Mouse (Mus musculus): ENCODE data around the gene Slc38a3. TPM values are rescaled to one million over a fixed set of nuclear protein-coding genes. Genes with fewer than 3 reads are reported as not detected.

The Slc38a3 gene
- polyA plus RNA-seq, 1 experiment from 2014 or later, result 55.0 TPM

GRCm38 (mm10) chr9:107674609-107675429 lies 5.5 kb upstream of the Slc38a3 start:
- H3K36me3 ChIP-seq (ENCODE audit: control insufficient read depth, insufficient read depth, low read length), result no peaks in the 10 kb centered on the region
- no peak for ATAC-seq
- peaks cover 8% of the 10 kb centered on the region for H3K4me1 ChIP-seq (ENCODE audit: control insufficient read depth, insufficient read depth, low read depth, low read length)
- 60% methylated on average over 9 of the region's 9 CpGs for WGBS
- peaks cover 17% of the 10 kb centered on the region for H3K27me3 ChIP-seq (replicated peaks; ENCODE audit: control insufficient read depth, insufficient read depth, low read length)
- H3K27ac ChIP-seq (ENCODE audit: low read depth, low read length), result no peak overlapping the region
- no peak overlapping the region for H3K9ac ChIP-seq (ENCODE audit: low read depth, low read length)
- no peak overlapping the region for H3K4me3 ChIP-seq (ENCODE audit: low read length)
- no peak overlapping the region for H3K4me2 ChIP-seq (ENCODE audit: low read length)
- H3K9me3 ChIP-seq (ENCODE audit: control insufficient read depth, low read length), result no peaks in the 10 kb centered on the region

DNA sequence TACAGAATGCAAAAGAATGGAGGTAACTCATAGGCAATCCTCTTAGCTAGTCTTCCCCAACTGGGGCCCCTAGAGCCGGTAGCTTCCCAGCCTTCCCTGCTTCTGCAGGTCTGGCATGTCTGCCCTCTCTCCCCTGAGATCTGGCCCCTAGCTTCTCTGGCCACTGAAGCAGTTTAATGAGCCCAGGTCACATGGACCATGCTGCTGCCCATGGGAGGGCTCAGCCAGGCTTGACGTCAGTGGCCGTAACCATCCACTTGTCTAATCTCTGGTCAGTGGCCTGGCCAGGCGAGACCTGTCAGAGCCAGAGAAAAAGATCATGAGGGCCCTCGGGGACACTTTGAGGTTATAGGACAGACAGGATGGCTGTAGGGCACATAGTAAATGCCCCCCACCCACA lies 929 bp upstream of the Slc38a3 start:
- Histone ChIP-seq H3K27ac (ENCODE audit: low read depth, low read length) (no peak overlapping the region), H3K27me3 (replicated peaks; ENCODE audit: control insufficient read depth, insufficient read depth, low read length) (peaks cover 18% of the 10 kb centered on the region), H3K9ac (ENCODE audit: low read depth, low read length) (no peak overlapping the region), H3K9me3 (ENCODE audit: control insufficient read depth, low read length) (no peaks in the 10 kb centered on the region), H3K36me3 (ENCODE audit: control insufficient read depth, insufficient read depth, low read length) (no peaks in the 10 kb centered on the region), H3K4me2 (ENCODE audit: low read length) (no peak overlapping the region), H3K4me3 (ENCODE audit: low read length) (no peak overlapping the region), H3K4me1 (ENCODE audit: control insufficient read depth, insufficient read depth, low read depth, low read length) (peaks cover 22% of the 10 kb centered on the region)
- no peak for ATAC-seq
- WGBS, result 66% methylated on average over 5 of the region's 5 CpGs

GRCm38 (mm10) chr9:107668916-107669315 lies 414 bp downstream of the Slc38a3 start:
- peaks cover 9% of the 10 kb centered on the region for H3K27me3 ChIP-seq (replicated peaks; ENCODE audit: control insufficient read depth, insufficient read depth, low read length)
- no peaks in the 10 kb centered on the region for H3K36me3 ChIP-seq (ENCODE audit: control insufficient read depth, insufficient read depth, low read length)
- H3K27ac ChIP-seq (ENCODE audit: low read depth, low read length), result no peak overlapping the region
- peaks cover 22% of the 10 kb centered on the region for H3K4me1 ChIP-seq (ENCODE audit: control insufficient read depth, insufficient read depth, low read depth, low read length)
- H3K4me2 ChIP-seq (ENCODE audit: low read length), result no peak overlapping the region
- H3K9ac ChIP-seq (ENCODE audit: low read depth, low read length), result no peak overlapping the region
- ATAC-seq, result no peak
- no peak overlapping the region for H3K4me3 ChIP-seq (ENCODE audit: low read length)
- no peaks in the 10 kb centered on the region for H3K9me3 ChIP-seq (ENCODE audit: control insufficient read depth, low read length)
- WGBS, result 62% methylated on average over 3 of the region's 3 CpGs

- Histone ChIP-seq H3K36me3 (ENCODE audit: control insufficient read depth, insufficient read depth, low read length) (no peaks in the 10 kb centered on the region), H3K27ac (ENCODE audit: low read depth, low read length) (no peak overlapping the region), H3K9me3 (ENCODE audit: control insufficient read depth, low read length) (no peaks in the 10 kb centered on the region), H3K4me2 (ENCODE audit: low read length) (no peak overlapping the region), H3K27me3 (replicated peaks; ENCODE audit: control insufficient read depth, insufficient read depth, low read length) (peaks cover 9% of the 10 kb centered on the region), H3K4me3 (ENCODE audit: low read length) (no peak overlapping the region), H3K9ac (ENCODE audit: low read depth, low read length) (no peak overlapping the region), H3K4me1 (ENCODE audit: control insufficient read depth, insufficient read depth, low read depth, low read length) (peaks cover 26% of the 10 kb centered on the region)
- 50% methylated on average over 8 of the region's 8 CpGs for WGBS
- ATAC-seq, result no peak
Observed at GRCm38 (mm10) chr9:107668011-107668410, 1.3 kb downstream of the Slc38a3 start.

- peak overlapping the region; percentile 73 for H3K4me2 ChIP-seq (ENCODE audit: low read length)
- H3K4me1 ChIP-seq (ENCODE audit: control insufficient read depth, insufficient read depth, low read depth, low read length), result peaks cover 29% of the 10 kb centered on the region
- H3K27me3 ChIP-seq (replicated peaks; ENCODE audit: control insufficient read depth, insufficient read depth, low read length), result peaks cover 9% of the 10 kb centered on the region
- peak overlapping the region; percentile 70 for H3K9ac ChIP-seq (ENCODE audit: low read depth, low read length)
- H3K4me3 ChIP-seq (ENCODE audit: low read length), result peak overlapping the region; percentile 50
- WGBS, result under 1% methylated on average over 24 of the region's 24 CpGs
- peak overlapping the region; percentile 60 for H3K27ac ChIP-seq (ENCODE audit: low read depth, low read length)
- H3K36me3 ChIP-seq (ENCODE audit: control insufficient read depth, insufficient read depth, low read length), result no peaks in the 10 kb centered on the region
- H3K9me3 ChIP-seq (ENCODE audit: control insufficient read depth, low read length), result no peaks in the 10 kb centered on the region
- peak; percentile 81 for ATAC-seq
Observed at GRCm38 (mm10) chr9:107667219-107667618, 2.1 kb downstream of the Slc38a3 start.

GRCm38 (mm10) chr9:107666751-107667205 lies 2.6 kb downstream of the Slc38a3 start:
- Histone ChIP-seq H3K9ac (ENCODE audit: low read depth, low read length) (peak overlapping the region; percentile 70), H3K9me3 (ENCODE audit: control insufficient read depth, low read length) (no peaks in the 10 kb centered on the region), H3K36me3 (ENCODE audit: control insufficient read depth, insufficient read depth, low read length) (no peaks in the 10 kb centered on the region), H3K4me1 (ENCODE audit: control insufficient read depth, insufficient read depth, low read depth, low read length) (peaks cover 29% of the 10 kb centered on the region), H3K4me3 (ENCODE audit: low read length) (peak overlapping the region; percentile 50), H3K27me3 (replicated peaks; ENCODE audit: control insufficient read depth, insufficient read depth, low read length) (peaks cover 9% of the 10 kb centered on the region), H3K27ac (ENCODE audit: low read depth, low read length) (peak overlapping the region; percentile 60), H3K4me2 (ENCODE audit: low read length) (peak overlapping the region; percentile 73)
- 1% methylated on average over 30 of the region's 30 CpGs for WGBS
- no peak; the same call in 1 of the 2 replicates for ATAC-seq

GRCm38 (mm10) chr9:107665308-107665707 lies 4.0 kb downstream of the Slc38a3 start:
- peak overlapping the region; percentile 50 for H3K4me3 ChIP-seq (ENCODE audit: low read length)
- H3K27me3 ChIP-seq (replicated peaks; ENCODE audit: control insufficient read depth, insufficient read depth, low read length), result peaks cover 9% of the 10 kb centered on the region
- peak overlapping the region; percentile 15; the same call in 1 of the 2 replicates for H3K27ac ChIP-seq (ENCODE audit: low read depth, low read length)
- no peak overlapping the region for H3K9ac ChIP-seq (ENCODE audit: low read depth, low read length)
- H3K36me3 ChIP-seq (ENCODE audit: control insufficient read depth, insufficient read depth, low read length), result no peaks in the 10 kb centered on the region
- 83% methylated on average over 7 of the region's 7 CpGs for WGBS
- H3K4me2 ChIP-seq (ENCODE audit: low read length), result peak overlapping the region; percentile 73
- H3K9me3 ChIP-seq (ENCODE audit: control insufficient read depth, low read length), result no peaks in the 10 kb centered on the region
- H3K4me1 ChIP-seq (ENCODE audit: control insufficient read depth, insufficient read depth, low read depth, low read length), result peaks cover 35% of the 10 kb centered on the region
- no peak for ATAC-seq

GRCm38 (mm10) chr9:107663525-107663924 lies 5.8 kb downstream of the Slc38a3 start:
- WGBS, result 35% methylated on average over 9 of the region's 9 CpGs
- Histone ChIP-seq H3K4me2 (ENCODE audit: low read length) (peak overlapping the region; percentile 38), H3K9me3 (ENCODE audit: control insufficient read depth, low read length) (no peaks in the 10 kb centered on the region), H3K27ac (ENCODE audit: low read depth, low read length) (peak overlapping the region; percentile 19), H3K4me1 (ENCODE audit: control insufficient read depth, insufficient read depth, low read depth, low read length) (peaks cover 34% of the 10 kb centered on the region), H3K27me3 (replicated peaks; ENCODE audit: control insufficient read depth, insufficient read depth, low read length) (peaks cover 9% of the 10 kb centered on the region), H3K9ac (ENCODE audit: low read depth, low read length) (no peak overlapping the region), H3K4me3 (ENCODE audit: low read length) (no peak overlapping the region), H3K36me3 (ENCODE audit: control insufficient read depth, insufficient read depth, low read length) (no peaks in the 10 kb centered on the region)
- peak; percentile 29; the same call in 1 of the 2 replicates for ATAC-seq

- 85% methylated on average over 8 of the region's 8 CpGs for WGBS
- H3K4me1 ChIP-seq (ENCODE audit: control insufficient read depth, insufficient read depth, low read depth, low read length), result peaks cover 24% of the 10 kb centered on the region
- H3K9ac ChIP-seq (ENCODE audit: low read depth, low read length), result no peak overlapping the region
- no peak overlapping the region for H3K4me2 ChIP-seq (ENCODE audit: low read length)
- H3K27me3 ChIP-seq (replicated peaks; ENCODE audit: control insufficient read depth, insufficient read depth, low read length), result peaks cover 6% of the 10 kb centered on the region
- no peaks in the 10 kb centered on the region for H3K36me3 ChIP-seq (ENCODE audit: control insufficient read depth, insufficient read depth, low read length)
- no peak for ATAC-seq
- H3K4me3 ChIP-seq (ENCODE audit: low read length), result no peak overlapping the region
- no peaks in the 10 kb centered on the region for H3K9me3 ChIP-seq (ENCODE audit: control insufficient read depth, low read length)
- no peak overlapping the region for H3K27ac ChIP-seq (ENCODE audit: low read depth, low read length)
Observed at GRCm38 (mm10) chr9:107662342-107662741, 7.0 kb downstream of the Slc38a3 start.

All from hindbrain, embryonic 16.5 days (tissue).